Mouse (Mus musculus): Measurements from ENCODE around the gene Tpp2. TPM values are rescaled to one million over a fixed set of nuclear protein-coding genes. Genes with fewer than 3 reads are reported as not detected.
A peak's percentile ranks its signal among the peaks of the same experiment; 100 is the strongest.
"Not testable (repeated sequence)": the region's sequence is repeated elsewhere in the genome, so short reads cannot be mapped to it uniquely, and the experiment has no call there.

Tpp2 gene
- total RNA-seq, 2 experiments from 2014 or later, result 43.1 to 45.2 TPM

DNA sequence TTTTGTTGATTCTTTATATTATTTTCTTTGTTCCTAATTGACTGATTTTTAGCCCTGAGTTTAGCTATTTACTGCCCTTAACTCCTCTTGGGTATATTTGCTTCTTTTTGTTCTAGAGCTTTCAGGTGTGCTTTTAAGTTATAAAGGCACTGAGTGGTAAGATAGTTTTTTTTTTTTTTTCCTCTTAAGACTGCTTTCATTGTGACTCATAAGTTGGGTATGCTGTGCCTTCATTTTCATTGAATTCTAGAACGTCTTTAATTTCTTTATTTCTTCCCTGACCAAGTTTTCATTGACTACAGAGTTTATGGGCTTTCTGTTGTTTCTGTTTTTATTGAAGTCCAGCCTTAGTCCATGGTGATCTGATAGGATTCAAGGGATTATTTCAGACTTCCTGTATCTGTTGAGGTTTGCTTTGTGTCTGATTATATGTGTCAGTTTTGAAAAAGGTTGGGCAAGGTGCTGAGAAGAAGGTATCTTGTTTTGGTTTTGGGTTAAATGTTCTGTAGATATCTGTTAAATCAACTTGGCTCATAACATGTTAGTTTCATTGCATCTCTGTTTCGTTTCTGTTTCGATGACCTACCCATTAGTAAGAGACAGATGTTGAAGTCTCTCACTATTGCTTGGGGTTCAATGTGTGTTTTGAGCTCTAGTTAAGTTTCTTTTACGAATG, 63.6 kb downstream of the Tpp2 start:
- intact Hi-C loops (cut with DNase I), result no loop called here
- no peak for DNase-seq

GRCm38 (mm10) chr1:44004513-44004912, 71.1 kb downstream of the Tpp2 start:
- intact Hi-C loops (cut with DNase I), result no loop called here
- DNase-seq, result no peak

DNA sequence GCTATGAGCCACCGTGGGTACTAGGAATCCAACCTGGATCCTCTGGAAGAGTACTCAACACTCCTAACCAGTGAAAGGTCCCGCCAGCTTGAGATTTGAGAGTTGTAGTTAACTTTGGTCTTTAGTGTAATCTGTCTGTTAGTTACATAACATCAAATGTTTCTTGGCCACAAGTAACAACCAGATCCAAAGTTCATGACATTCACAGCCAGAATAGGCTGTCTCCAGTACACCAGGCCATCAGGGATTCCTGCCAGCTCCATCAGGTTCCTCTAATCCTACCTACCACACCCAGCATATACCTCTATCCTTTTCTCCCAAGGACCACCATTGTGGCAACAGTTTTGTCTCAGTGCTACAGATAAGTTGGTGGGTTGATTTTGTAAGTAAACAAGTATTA, 82.1 kb downstream of the Tpp2 start:
- no peak for DNase-seq
- intact Hi-C loops (cut with DNase I), result no loop called here

DNA sequence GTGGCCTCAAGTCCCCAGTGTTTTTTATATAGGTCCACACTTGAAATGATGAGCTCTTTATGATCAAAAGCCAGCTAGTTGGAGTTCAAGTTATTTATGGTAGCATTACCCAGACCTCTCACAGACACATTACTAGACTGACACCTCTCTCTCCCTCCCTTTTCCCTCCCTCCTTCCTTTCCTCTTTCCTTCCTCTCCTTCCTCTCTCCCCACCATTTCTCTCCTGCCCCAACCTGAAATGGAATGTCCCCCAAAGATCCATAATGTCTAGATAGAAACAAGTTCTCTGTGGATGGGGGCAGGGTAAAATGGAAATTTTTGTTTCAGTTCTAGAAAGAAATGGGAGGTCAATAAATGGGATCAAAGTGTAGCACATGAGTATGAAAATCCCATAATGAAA, 86.5 kb downstream of the Tpp2 start, which contains the start of gene Mettl21c:
Mettl21c (minus strand) TSS at position 101 of the 400 bp plus-strand sequence.
- DNase-seq, result no peak
- intact Hi-C loops (cut with DNase I), result no loop called here

GRCm38 (mm10) chr1:44022656-44023055, 89.2 kb downstream of the Tpp2 start:
- intact Hi-C loops (cut with DNase I), result no loop called here

GRCm38 (mm10) chr1:44027651-44028050, 94.2 kb downstream of the Tpp2 start:
- intact Hi-C loops (cut with DNase I), result no loop called here
- DNase-seq, result no peak

More at GRCm38 (mm10) chr1:44022656-44023055, 89.2 kb downstream of the Tpp2 start:
- no peak for DNase-seq

DNA sequence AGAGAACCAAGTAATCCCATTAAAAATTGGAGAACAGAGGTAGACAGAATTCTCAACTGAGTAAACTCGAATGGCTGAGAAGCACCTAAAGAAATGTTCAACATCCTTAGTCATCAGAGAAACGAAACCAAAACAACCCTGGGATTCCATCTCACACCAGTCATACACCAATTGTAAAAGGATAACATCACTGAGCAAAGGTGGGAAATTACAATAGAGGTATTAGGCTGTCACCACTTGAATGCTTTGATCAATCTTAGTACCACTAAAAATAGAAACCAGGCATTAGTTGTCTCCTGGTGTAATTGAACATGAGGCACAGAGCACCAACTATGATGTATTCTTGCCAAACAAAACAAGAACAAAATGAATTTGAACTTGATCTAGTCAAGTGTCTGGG, 98.8 kb downstream of the Tpp2 start:
- DNase-seq, result no peak
- intact Hi-C loops (cut with DNase I), result no loop called here

GRCm38 (mm10) chr1:44032948-44033347, 99.5 kb downstream of the Tpp2 start:
- intact Hi-C loops (cut with DNase I), result no loop called here
- no peak for DNase-seq

DNA sequence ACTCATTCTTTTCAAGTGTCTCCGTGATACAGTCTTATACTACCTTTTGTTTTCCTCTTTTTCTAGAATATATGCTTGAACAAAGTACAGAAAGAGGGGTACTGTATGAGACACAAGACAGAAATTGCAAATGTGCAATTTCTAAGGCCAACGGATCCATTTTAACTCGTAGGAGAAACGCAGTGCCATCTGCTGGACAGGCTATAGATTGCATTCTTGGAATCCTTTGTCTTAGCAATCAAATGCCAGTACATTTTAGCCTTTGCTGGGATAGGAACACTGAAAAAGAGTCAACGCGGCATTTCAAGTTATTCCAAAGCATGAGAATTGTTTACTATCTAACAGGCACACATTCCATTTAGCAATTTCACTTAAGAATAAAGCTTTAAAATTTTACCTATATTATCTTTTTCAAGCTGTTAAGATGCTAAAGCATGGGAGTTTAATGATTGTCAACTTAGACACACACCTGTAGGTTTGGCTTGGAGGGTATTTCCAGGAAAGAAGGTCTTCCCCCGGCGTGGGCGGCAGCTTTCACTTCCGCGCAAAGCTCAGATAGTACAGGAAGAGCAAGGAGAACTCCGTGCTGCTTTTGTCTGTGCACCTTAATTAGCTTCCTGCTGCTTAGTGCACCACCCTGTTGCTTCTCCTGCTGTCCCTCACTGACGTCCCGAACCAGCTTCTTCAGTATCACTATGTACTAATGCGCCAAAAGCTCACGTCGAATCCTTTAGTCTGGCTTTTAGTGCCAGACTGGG, 108.5 kb downstream of the Tpp2 start:
- DNase-seq, result peak; percentile 47 to 74
- intact Hi-C loops (cut with DNase I), result loop anchor here (2.0 kb wide), 2 partner anchors 139 to 281 kb away; no protein-coding TSS in a partner anchor

DNA sequence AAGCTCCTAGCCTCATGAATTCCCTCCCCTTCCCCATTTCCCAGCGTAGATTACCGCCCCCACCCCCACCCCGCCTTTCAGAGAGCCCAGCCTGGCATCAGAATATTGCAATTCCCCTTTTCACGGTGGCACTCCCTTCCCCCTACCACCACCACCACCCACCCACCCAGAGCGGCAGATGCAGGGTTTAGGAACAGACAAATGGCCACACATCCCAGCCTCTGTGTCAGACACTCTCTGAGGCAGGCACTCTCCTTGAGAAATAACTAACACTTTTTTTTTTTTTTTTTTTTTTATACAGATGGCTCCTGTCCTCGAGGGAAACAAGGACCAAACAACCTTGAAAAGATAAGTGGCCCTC, 109.1 kb downstream of the Tpp2 start:
- DNase-seq, result no peak
- intact Hi-C loops (cut with DNase I), result no loop called here

DNA sequence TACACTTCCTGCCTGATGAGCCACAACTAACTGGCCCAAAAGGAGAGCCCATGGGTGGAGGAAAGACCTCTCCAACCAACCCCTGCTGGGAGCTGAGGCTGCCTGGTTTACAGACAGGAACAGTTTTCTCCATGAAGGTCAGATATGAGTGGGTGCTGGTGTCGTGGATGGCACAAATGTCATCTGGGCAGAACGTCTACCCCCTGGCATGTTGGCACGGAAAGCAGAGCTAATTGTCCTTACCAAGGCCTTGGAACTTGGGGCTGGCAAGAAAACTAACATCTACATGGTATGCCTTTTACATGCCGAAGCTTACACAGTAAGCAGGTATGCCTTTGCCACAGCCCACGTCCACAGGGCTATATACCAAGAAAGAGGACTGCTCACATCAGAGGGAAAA, 112.2 kb downstream of the Tpp2 start:
- intact Hi-C loops (cut with DNase I); DNase-seq: not testable (repeated sequence)

DNA sequence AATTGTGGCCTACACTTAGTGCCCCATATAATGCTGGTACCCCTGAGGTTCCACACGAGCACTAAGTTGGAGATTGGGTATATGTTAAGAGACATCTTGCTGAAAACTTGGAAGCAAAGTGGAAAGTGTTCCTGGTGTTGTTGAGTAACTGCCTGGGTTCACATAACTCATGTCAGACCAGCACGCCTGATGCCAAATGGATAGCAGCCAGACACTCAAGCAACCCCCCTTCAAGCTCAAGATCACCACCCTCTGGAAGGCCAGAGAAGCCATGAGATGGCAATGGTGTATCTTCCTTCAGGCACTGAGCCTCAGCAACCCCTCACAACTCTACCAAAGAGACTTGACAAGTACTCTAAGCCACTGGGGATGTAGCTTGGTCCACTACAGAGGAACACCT, 113.1 kb downstream of the Tpp2 start:
- intact Hi-C loops (cut with DNase I), result no loop called here
- DNase-seq, result no peak

Small RNA genes within 50 kb of the gene (microRNA-seq; reads per million reads assigned to microRNA genes)
- gene Gm24180, result 0 reads per million in 2 experiments

Other genes with a start within 250 kb of the Tpp2 start
- gene 1500015O10Rik, start 203.0 kb upstream of the Tpp2 start, total RNA-seq (2021), result 1 to 10 TPM; 2.6 to 2.9 TPM
- 1 to 10 TPM; 7.8 to 8.8 TPM for gene Uxs1, start 105.8 kb upstream of the Tpp2 start, total RNA-seq (2021)
- gene Mettl21c, start 86.4 kb downstream of the Tpp2 start, total RNA-seq (2021), result not detected
- under 1 TPM in 1 of 2 experiments, not detected in 1; 0.02 TPM for gene Gm8251, start 128.3 kb downstream of the Tpp2 start, total RNA-seq (2021)
- gene Tex30, start 168.8 kb downstream of the Tpp2 start, total RNA-seq (2021), result 1 to 10 TPM; 7.4 to 8.7 TPM
- gene Kdelc1, start 185.2 kb downstream of the Tpp2 start, total RNA-seq (2021), result 10 to 100 TPM; 21.8 to 26.3 TPM
- gene Bivm, start 185.3 kb downstream of the Tpp2 start, total RNA-seq (2021), result 10 to 100 TPM; 10.2 to 13.7 TPM
- 10 to 100 TPM; 18.8 to 19.4 TPM for gene Ercc5, start 214.1 kb downstream of the Tpp2 start, total RNA-seq (2021)